Mouse (Mus musculus) gastrocnemius, adult 2 months (tissue): ENCODE results near the gene Insc. TPM values are rescaled to one million over a fixed set of nuclear protein-coding genes. Genes with fewer than 3 reads are reported as not detected.

Source experiments
- DNase-seq: peaks from one replicate; pipeline ENCODE4 v3.0.0; 2022
- H3K27ac ChIP-seq: fragments of 200-600 bp; 2 replicates; pipeline ENCODE4 v1.8.1; 2022; ENCODE audit warnings: mild to moderate bottlenecking
- H3K4me3 ChIP-seq: fragments of 200-600 bp; 2 replicates; pipeline ENCODE4 v1.8.1; 2022; ENCODE audit warnings: mild to moderate bottlenecking, moderate library complexity
- CTCF ChIP-seq: fragments of 200-600 bp; IDR thresholded peaks from 2 replicates; pipeline ENCODE4 v1.8.1; 2022; ENCODE audit warnings: antibody characterized with exemption, mild to moderate bottlenecking, moderate library complexity
- intact Hi-C: fragments of 180-260 bp; cut with DNase I; formaldehyde crosslinking; loops from one replicate; pipeline ENCODE4 v1.15.1; 2025
- total RNA-seq, 2 experiments: library from RNA; stranded (reverse); gene quantifications; 2 replicates each; pipeline ENCODE4 v1.2.3; 2021

Insc gene
- total RNA-seq, 2 experiments from 2014 or later, result 0.48 to 1.9 TPM

GRCm38 (mm10) chr7:114854169-114854568 lies 110.7 kb downstream of the Insc start:
- no peak for DNase-seq
- TF ChIP-seq CTCF, result no peak
- intact Hi-C loops, result no loop called here
- no peak overlapping the region for H3K4me3 ChIP-seq
- no peak overlapping the region for H3K27ac ChIP-seq

GRCm38 (mm10) chr7:114860858-114861523 lies 117.5 kb downstream of the Insc start:
- Histone ChIP-seq H3K4me3 (no peak overlapping the region), H3K27ac (no peak overlapping the region)
- no peak for DNase-seq
- TF ChIP-seq CTCF, result no peak
- intact Hi-C loops, result no loop called here

DNA sequence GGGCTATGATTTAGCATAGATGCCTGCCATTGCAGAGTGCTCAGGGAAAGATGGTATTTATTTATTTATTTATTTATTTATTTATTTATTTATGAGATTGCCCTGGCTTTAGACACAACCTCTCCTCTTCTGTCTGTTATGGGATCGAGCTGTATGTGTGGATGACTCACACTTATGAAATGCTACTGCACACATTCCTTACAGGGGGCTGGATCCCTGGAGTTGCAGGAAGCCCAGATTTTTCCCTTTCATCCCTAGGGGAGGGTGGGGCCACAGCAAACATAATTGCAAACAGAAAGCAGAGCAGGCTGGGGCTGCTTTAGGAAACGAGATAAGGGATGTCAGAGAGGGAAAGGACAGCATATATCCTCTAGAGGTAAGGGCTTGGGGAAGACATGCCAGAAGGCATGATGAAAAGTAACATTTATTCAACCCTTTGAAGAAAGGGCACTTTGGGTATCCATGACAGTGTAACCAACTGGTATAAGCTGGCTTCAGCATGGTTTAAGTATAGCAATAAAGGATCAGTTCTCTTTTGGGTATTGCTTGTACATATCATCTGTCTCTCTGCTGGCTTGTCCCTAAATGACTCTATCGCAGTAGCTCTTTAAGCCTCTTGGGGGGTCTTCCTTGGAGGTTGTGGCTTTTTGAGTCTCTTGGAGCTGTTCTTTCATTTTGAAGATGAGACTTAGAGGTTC lies 130.0 kb downstream of the Insc start:
- intact Hi-C loops, result loop anchor here (5.0 to 10.0 kb wide), 2 partner anchors 344 to 1161 kb away; partner anchors contain the start of genes 1110004F10Rik and Sox6
- DNase-seq, result peak; percentile 18
- TF ChIP-seq CTCF, result no peak
- peak overlapping the region; percentile 81 for H3K27ac ChIP-seq
- H3K4me3 ChIP-seq, result peak overlapping the region; percentile 17

DNA sequence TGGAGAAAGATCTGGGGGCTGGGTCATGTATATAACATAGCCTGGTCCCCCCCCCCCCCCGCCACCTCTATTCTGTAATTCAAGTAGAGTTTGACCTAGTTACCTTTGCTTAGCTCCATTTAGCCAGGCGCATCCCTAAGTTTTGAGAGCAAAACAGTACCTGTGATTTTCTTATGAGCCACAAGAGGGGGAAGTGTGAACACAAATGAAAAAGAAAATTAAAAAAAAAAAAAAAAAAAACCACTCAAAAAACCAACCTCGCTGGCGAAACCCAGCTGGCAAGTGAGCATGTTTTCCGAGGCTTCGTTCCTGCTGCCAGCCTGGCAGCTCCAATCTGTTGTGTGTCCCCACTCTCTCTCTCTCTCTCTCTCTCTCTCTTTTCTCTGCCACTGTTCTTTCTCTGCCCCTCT lies 130.5 kb downstream of the Insc start:
- peak; percentile 79 for DNase-seq
- Histone ChIP-seq H3K27ac (peak overlapping the region; percentile 81), H3K4me3 (peak overlapping the region; percentile 41)
- TF ChIP-seq CTCF, result peak; percentile 54
- intact Hi-C loops, result loop anchor here (5.0 to 10.0 kb wide), 2 partner anchors 343 to 1161 kb away; partner anchors contain the start of genes 1110004F10Rik and Sox6

- TF ChIP-seq CTCF, result no peak
- intact Hi-C loops, result loop anchor here (5.0 to 10.0 kb wide), 2 partner anchors 343 to 1160 kb away; partner anchors contain the start of genes 1110004F10Rik and Sox6
- no peak overlapping the region for H3K4me3 ChIP-seq
- no peak for DNase-seq
- peak overlapping the region; percentile 81 for H3K27ac ChIP-seq
These were observed 131.1 kb downstream of the Insc start for GRCm38 (mm10) chr7:114874579-114874978.

GRCm38 (mm10) chr7:114883602-114884001 lies 140.1 kb downstream of the Insc start:
- peak; percentile 24 for DNase-seq
- TF ChIP-seq CTCF, result no peak
- Histone ChIP-seq H3K27ac (peak overlapping the region; percentile 8; the same call in 1 of the 2 replicates), H3K4me3 (no peak overlapping the region)
- intact Hi-C loops, result no loop called here

- TF ChIP-seq CTCF, result no peak
- DNase-seq, result no peak
- intact Hi-C loops, result no loop called here
- Histone ChIP-seq H3K27ac (no peak overlapping the region), H3K4me3 (no peak overlapping the region)
These were observed 143.4 kb downstream of the Insc start for GRCm38 (mm10) chr7:114886933-114887332.

- no peak overlapping the region for H3K27ac ChIP-seq
- intact Hi-C loops, result no loop called here
- no peak for DNase-seq
- no peak overlapping the region for H3K4me3 ChIP-seq
- no peak for TF ChIP-seq CTCF
These were observed 146.7 kb downstream of the Insc start for GRCm38 (mm10) chr7:114890215-114890614.

GRCm38 (mm10) chr7:114892618-114893257 lies 149.2 kb downstream of the Insc start:
- H3K4me3 ChIP-seq, result no peak overlapping the region
- no peak for DNase-seq
- no peak overlapping the region for H3K27ac ChIP-seq
- no peak for TF ChIP-seq CTCF
- intact Hi-C loops, result no loop called here

GRCm38 (mm10) chr7:114893889-114894288 lies 150.4 kb downstream of the Insc start:
- H3K4me3 ChIP-seq, result no peak overlapping the region
- TF ChIP-seq CTCF, result no peak
- DNase-seq, result no peak
- intact Hi-C loops, result no loop called here
- H3K27ac ChIP-seq, result no peak overlapping the region

GRCm38 (mm10) chr7:114896966-114897697 lies 153.6 kb downstream of the Insc start:
- H3K4me3 ChIP-seq, result no peak overlapping the region
- no peak for TF ChIP-seq CTCF
- no peak overlapping the region for H3K27ac ChIP-seq
- intact Hi-C loops, result no loop called here
- DNase-seq, result no peak

Other genes starting within 250 kb of the Insc start
- gene Cyp2r1, start 180.7 kb upstream of the Insc start, total RNA-seq, result under 1 TPM; 0.20 TPM
- gene Calca, start 107.3 kb upstream of the Insc start, total RNA-seq, result not detected
- not detected for gene Calcb, start 25.1 kb upstream of the Insc start, total RNA-seq